Mouse (Mus musculus): ENCODE measurements around the gene Lrif1. TPM values are rescaled to one million over a fixed set of nuclear protein-coding genes. Genes with fewer than 3 reads are reported as not detected.

The Lrif1 gene
- polyA plus RNA-seq, 2 experiments = 12.3 to 15.6 TPM

DNA sequence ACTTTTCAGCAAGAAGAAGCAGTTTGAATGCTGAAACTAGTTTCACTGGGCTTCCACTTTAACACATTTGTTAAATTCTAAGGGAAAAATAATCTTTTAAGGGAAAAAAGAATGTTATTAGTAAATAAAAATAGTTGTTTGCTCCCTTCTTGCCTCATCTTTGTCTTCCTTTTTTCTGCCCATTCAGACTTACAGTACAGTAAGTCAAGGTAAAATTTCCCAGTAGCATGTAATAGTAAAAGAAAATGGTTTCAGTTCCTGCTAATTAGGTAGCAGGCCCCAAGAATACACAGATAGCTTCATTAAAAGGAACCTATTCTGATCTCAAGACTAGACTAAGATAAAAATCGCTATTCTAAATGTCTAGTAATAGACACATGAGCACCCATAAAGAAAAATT, 71.1 kb downstream of the Lrif1 start:
- Histone ChIP-seq H3K36me3 (ENCODE audit: control insufficient read depth, insufficient read depth, low read length) (no peaks in the 10 kb centered on the region), H3K9ac (ENCODE audit: low read depth, low read length, severe bottlenecking) (no peak overlapping the region), H3K4me3 (replicated peaks; ENCODE audit: low read length) (no peak overlapping the region), H3K27ac (replicated peaks; ENCODE audit: low read depth, low read length) (no peak overlapping the region), H3K4me1 (ENCODE audit: control insufficient read depth, insufficient read depth, low read length) (no peaks in the 10 kb centered on the region), H3K4me2 (replicated peaks; ENCODE audit: low read depth, low read length, severe bottlenecking) (no peak overlapping the region), H3K27me3 (ENCODE audit: control insufficient read depth, insufficient read depth, low read length) (no peaks in the 10 kb centered on the region), H3K9me3 (ENCODE audit: control insufficient read depth, low read length) (no peaks in the 10 kb centered on the region)
- no peak for TF ChIP-seq POLR2A (IDR thresholded peaks at IDR 0.05; ENCODE audit: borderline replicate concordance, extremely low read depth, insufficient read depth, insufficient read length)
- 60% methylated on average over 1 of the region's 1 CpGs for WGBS
- ATAC-seq (ENCODE audit: low FRiP score, low read depth) (no peak), DNase-seq (ENCODE audit: low spot score) (no peak)

DNA sequence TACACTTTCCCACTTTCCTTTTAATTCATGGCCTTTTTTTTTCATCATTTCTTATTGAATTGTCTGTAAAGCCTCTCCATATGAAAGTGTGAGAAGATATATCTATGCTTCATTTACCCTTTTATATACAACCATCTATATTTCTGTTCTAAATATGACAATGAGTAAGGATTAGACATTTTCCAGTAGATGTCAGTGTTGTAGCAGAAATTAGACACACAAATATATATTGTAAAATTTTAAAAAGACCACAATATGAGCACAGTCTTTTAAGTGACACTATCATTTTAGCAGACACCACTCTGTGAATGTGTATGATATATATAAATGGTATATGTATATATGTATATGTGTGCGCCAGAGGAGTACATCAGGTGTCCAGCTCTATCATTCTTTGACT, 87.0 kb downstream of the Lrif1 start:
- DNase-seq (ENCODE audit: low spot score) = no peak
- Histone ChIP-seq H3K27ac (replicated peaks; ENCODE audit: low read depth, low read length) (no peak overlapping the region), H3K9me3 (ENCODE audit: control insufficient read depth, low read length) (no peaks in the 10 kb centered on the region), H3K4me3 (replicated peaks; ENCODE audit: low read length) (no peak overlapping the region), H3K9ac (ENCODE audit: low read depth, low read length, severe bottlenecking) (no peak overlapping the region), H3K27me3 (ENCODE audit: control insufficient read depth, insufficient read depth, low read length) (no peaks in the 10 kb centered on the region), H3K36me3 (ENCODE audit: control insufficient read depth, insufficient read depth, low read length) (no peaks in the 10 kb centered on the region), H3K4me2 (replicated peaks; ENCODE audit: low read depth, low read length, severe bottlenecking) (no peak overlapping the region), H3K4me1 (ENCODE audit: control insufficient read depth, insufficient read depth, low read length) (no peaks in the 10 kb centered on the region)
- 80% methylated on average over 1 of the region's 1 CpGs for WGBS
- no peak for TF ChIP-seq POLR2A (IDR thresholded peaks at IDR 0.05; ENCODE audit: borderline replicate concordance, extremely low read depth, insufficient read depth, insufficient read length)
- no peak for ATAC-seq (ENCODE audit: low FRiP score, low read depth)

DNA sequence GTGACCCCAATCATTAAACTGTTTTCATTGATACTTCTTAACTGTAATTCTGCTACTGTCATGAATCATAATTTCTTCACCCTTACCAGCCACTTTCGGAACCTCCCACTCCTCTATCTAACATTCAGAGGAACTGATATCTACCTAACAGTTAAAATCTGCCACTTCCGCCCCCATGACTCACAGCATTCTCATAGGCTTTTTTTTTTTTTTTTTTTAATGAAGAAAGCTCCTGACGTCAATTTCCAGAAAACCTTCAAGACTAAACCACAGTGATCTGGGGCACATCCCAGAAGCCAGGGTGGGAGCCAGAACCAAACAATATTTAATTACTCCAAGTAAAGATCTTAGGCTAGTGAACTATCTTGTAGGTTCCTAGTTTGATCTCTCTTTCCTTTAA, 100.3 kb downstream of the Lrif1 start:
- H3K27ac ChIP-seq (replicated peaks; ENCODE audit: low read depth, low read length) = no peak overlapping the region
- DNase-seq (ENCODE audit: low spot score) = no peak
- no peak overlapping the region for H3K4me3 ChIP-seq (replicated peaks; ENCODE audit: low read length)
- no peak overlapping the region for H3K9ac ChIP-seq (ENCODE audit: low read depth, low read length, severe bottlenecking)
- H3K27me3 ChIP-seq (ENCODE audit: control insufficient read depth, insufficient read depth, low read length) = no peaks in the 10 kb centered on the region
- no peaks in the 10 kb centered on the region for H3K4me1 ChIP-seq (ENCODE audit: control insufficient read depth, insufficient read depth, low read length)
- TF ChIP-seq POLR2A (IDR thresholded peaks at IDR 0.05; ENCODE audit: borderline replicate concordance, extremely low read depth, insufficient read depth, insufficient read length) = no peak
- no peak overlapping the region for H3K4me2 ChIP-seq (replicated peaks; ENCODE audit: low read depth, low read length, severe bottlenecking)
- ATAC-seq (ENCODE audit: low FRiP score, low read depth) = no peak
- H3K36me3 ChIP-seq (ENCODE audit: control insufficient read depth, insufficient read depth, low read length) = no peaks in the 10 kb centered on the region
- H3K9me3 ChIP-seq (ENCODE audit: control insufficient read depth, low read length) = no peaks in the 10 kb centered on the region
- 80% methylated on average over 3 of the region's 3 CpGs for WGBS

Other genes with a start within 250 kb of the Lrif1 start
- gene Dennd2d, start 202.6 kb upstream of the Lrif1 start, polyA plus RNA-seq (2012; rRNA removed) = 3.0 and 3.5 TPM in 2 replicates
- gene Dennd2d, start 202.6 kb upstream of the Lrif1 start, polyA plus RNA-seq (2014; fragmentation: Nextera tagmentation; extraction: Ambion mirVana) = 5.9 and 7.5 TPM in 2 replicates
- gene Dram2, start 137.2 kb upstream of the Lrif1 start, polyA plus RNA-seq (2012; rRNA removed) = 41.8 and 43.9 TPM in 2 replicates
- gene Dram2, start 137.2 kb upstream of the Lrif1 start, polyA plus RNA-seq (2014; fragmentation: Nextera tagmentation; extraction: Ambion mirVana) = 51.7 and 57.0 TPM in 2 replicates
- 42.9 and 45.7 TPM in 2 replicates for gene Cept1, start 137.2 kb upstream of the Lrif1 start, polyA plus RNA-seq (2012; rRNA removed)
- gene Cept1, start 137.2 kb upstream of the Lrif1 start, polyA plus RNA-seq (2014; fragmentation: Nextera tagmentation; extraction: Ambion mirVana) = 66.0 and 68.5 TPM in 2 replicates
- 7.2 and 7.4 TPM in 2 replicates for gene Cd53, start 105.2 kb downstream of the Lrif1 start, polyA plus RNA-seq (2012; rRNA removed)
- 13.0 and 14.1 TPM in 2 replicates for gene Cd53, start 105.2 kb downstream of the Lrif1 start, polyA plus RNA-seq (2014; fragmentation: Nextera tagmentation; extraction: Ambion mirVana)
- gene Olfr266, start 141.3 kb downstream of the Lrif1 start, polyA plus RNA-seq (2012; rRNA removed) = not detected in 2 replicates
- not detected in 2 replicates for gene Olfr266, start 141.3 kb downstream of the Lrif1 start, polyA plus RNA-seq (2014; fragmentation: Nextera tagmentation; extraction: Ambion mirVana)

All from limb, embryonic 14.5 days (tissue).